Mouse (Mus musculus) cerebellum, postnatal 36 days (tissue): ENCODE measurements around the gene Gm43517.

ENCODE experiments used
- DNase-seq, 2 experiments: peaks; one replicate each; pipeline ENCODE4 v3.0.0; 2021 to 2022; ENCODE audit warnings: mixed read lengths in 2 of 2

The Gm43517 gene

GRCm38 (mm10) chr12:49384876-49385630 is at the start of gene Gm43517:
TSS of gene Gm43517 (plus strand) at chr12:49385174.
- no peak for DNase-seq

GRCm38 (mm10) chr12:49349697-49350096 is 35.3 kb upstream of the Gm43517 start:
- no peak for DNase-seq

GRCm38 (mm10) chr12:49368931-49369330 is 16.0 kb upstream of the Gm43517 start:
- no peak for DNase-seq

- DNase-seq: no peak
Observed at GRCm38 (mm10) chr12:49372170-49372569, 12.8 kb upstream of the Gm43517 start.

- DNase-seq: no peak
Observed at GRCm38 (mm10) chr12:49373176-49373575, 11.8 kb upstream of the Gm43517 start.

- no peak for DNase-seq
Observed at GRCm38 (mm10) chr12:49373821-49374605, 11.0 kb upstream of the Gm43517 start.

- no peak for DNase-seq
Observed at GRCm38 (mm10) chr12:49374606-49374995, 10.4 kb upstream of the Gm43517 start.

GRCm38 (mm10) chr12:49375427-49376317 is 9.3 kb upstream of the Gm43517 start:
- no peak for DNase-seq

GRCm38 (mm10) chr12:49376318-49376992 is 8.5 kb upstream of the Gm43517 start:
- no peak for DNase-seq

GRCm38 (mm10) chr12:49377281-49377970 is 7.5 kb upstream of the Gm43517 start:
- no peak for DNase-seq

- DNase-seq: no peak
Observed at GRCm38 (mm10) chr12:49378920-49379319, 6.1 kb upstream of the Gm43517 start.

- DNase-seq: no peak
Observed at GRCm38 (mm10) chr12:49379446-49379845, 5.5 kb upstream of the Gm43517 start.

GRCm38 (mm10) chr12:49380442-49380841 is 4.5 kb upstream of the Gm43517 start:
- no peak for DNase-seq

GRCm38 (mm10) chr12:49381031-49381525 is 3.9 kb upstream of the Gm43517 start:
- DNase-seq: no peak

- DNase-seq: no peak
Observed at GRCm38 (mm10) chr12:49381721-49382365, 3.1 kb upstream of the Gm43517 start.

GRCm38 (mm10) chr12:49382565-49383520 is 2.1 kb upstream of the Gm43517 start, which contains the start of gene Foxg1:
TSS of gene Foxg1 (plus strand) at chr12:49382660.
- no peak for DNase-seq

GRCm38 (mm10) chr12:49383521-49384133 is 1.3 kb upstream of the Gm43517 start:
- DNase-seq: no peak

- DNase-seq: no peak
Observed at GRCm38 (mm10) chr12:49384295-49384875, 589 bp upstream of the Gm43517 start.

GRCm38 (mm10) chr12:49385631-49385990 is 637 bp downstream of the Gm43517 start:
- no peak for DNase-seq
